Mouse (Mus musculus) left cerebral cortex, adult 2 months (tissue): ENCODE measurements at regions not wholly inside any gene's neighbourhood (a gene's known extent, or its start where the extent isn't known, plus 50 kb on each side); places are given as distances from the start of the nearest gene placed in this dataset.

Experiments
- DNase-seq, 2 experiments: peaks; one replicate each; pipeline ENCODE4 v3.0.0; 2021 to 2022; ENCODE audit warnings: low spot score in 2 of 2, mixed read lengths in 1 of 2; ENCODE audit errors: extremely low spot score in 1 of 2
- H3K27ac ChIP-seq: fragments of 200-600 bp; 2 replicates; pipeline ENCODE4 v1.8.1; 2022
- H3K4me3 ChIP-seq: fragments of 200-600 bp; 2 replicates; pipeline ENCODE4 v1.8.1; 2022
- CTCF ChIP-seq: fragments of 200-600 bp; IDR thresholded peaks from 2 replicates; pipeline ENCODE4 v1.8.1; 2022; ENCODE audit warnings: antibody characterized with exemption, mild to moderate bottlenecking, moderate library complexity
- intact Hi-C: fragments of 180-260 bp; cut with DNase I; formaldehyde crosslinking; loops from one replicate; pipeline ENCODE4 v1.15.1; 2025

- no peak for DNase-seq
These were observed 92.6 kb upstream of the Ctsc start for GRCm38 (mm10) chr7:88185120-88185796.

GRCm38 (mm10) chr7:88187555-88187954 lies 90.3 kb upstream of the Ctsc start:
- Histone ChIP-seq H3K4me3 (no peak overlapping the region), H3K27ac (no peak overlapping the region)
- no peak for TF ChIP-seq CTCF
- intact Hi-C loops, result no loop called here
- DNase-seq, result no peak

More at GRCm38 (mm10) chr7:88185120-88185796, 92.6 kb upstream of the Ctsc start:
- intact Hi-C loops, result no loop called here
- no peak overlapping the region for H3K27ac ChIP-seq
- TF ChIP-seq CTCF, result no peak
- no peak overlapping the region for H3K4me3 ChIP-seq

GRCm38 (mm10) chr7:88192771-88193170 lies 85.1 kb upstream of the Ctsc start:
- no peak for TF ChIP-seq CTCF
- DNase-seq, result no peak
- no peak overlapping the region for H3K27ac ChIP-seq
- H3K4me3 ChIP-seq, result no peak overlapping the region
- intact Hi-C loops, result loop anchor here (10.0 kb wide), 1 partner anchor 238 kb away; no protein-coding TSS in a partner anchor

- TF ChIP-seq CTCF, result no peak
- no peak for DNase-seq
- Histone ChIP-seq H3K4me3 (no peak overlapping the region), H3K27ac (peak overlapping the region; percentile 71; the same call in 1 of the 2 replicates)
- intact Hi-C loops, result loop anchor here (10.0 kb wide), 1 partner anchor 244 kb away; no protein-coding TSS in a partner anchor
These were observed 78.8 kb upstream of the Ctsc start for GRCm38 (mm10) chr7:88199043-88199442.

GRCm38 (mm10) chr7:88199929-88200538 lies 77.9 kb upstream of the Ctsc start:
- intact Hi-C loops, result loop anchor here (5.0 to 10.0 kb wide), 2 partner anchors 245 to 613 kb away; no protein-coding TSS in a partner anchor
- DNase-seq, result no peak
- no peak overlapping the region for H3K4me3 ChIP-seq
- H3K27ac ChIP-seq, result peak overlapping the region; percentile 71; the same call in 1 of the 2 replicates
- TF ChIP-seq CTCF, result no peak

- no peak for TF ChIP-seq CTCF
- DNase-seq, result no peak
- Histone ChIP-seq H3K27ac (no peak overlapping the region), H3K4me3 (no peak overlapping the region)
- intact Hi-C loops, result loop anchor here (5.0 kb wide), 1 partner anchor 615 kb away; no protein-coding TSS in a partner anchor
These were observed 76.1 kb upstream of the Ctsc start for GRCm38 (mm10) chr7:88201658-88202364.

- H3K27ac ChIP-seq, result no peak overlapping the region
- no peak for DNase-seq
- H3K4me3 ChIP-seq, result no peak overlapping the region
- intact Hi-C loops, result no loop called here
- no peak for TF ChIP-seq CTCF
These were observed 71.6 kb upstream of the Ctsc start for GRCm38 (mm10) chr7:88206223-88206827.

GRCm38 (mm10) chr7:88206914-88207710 lies 70.8 kb upstream of the Ctsc start:
- intact Hi-C loops, result no loop called here
- TF ChIP-seq CTCF, result no peak
- no peak overlapping the region; the same call in 1 of the 2 replicates for H3K27ac ChIP-seq
- peak; percentile 21 to 25 for DNase-seq
- H3K4me3 ChIP-seq, result no peak overlapping the region

GRCm38 (mm10) chr7:88214713-88215198 lies 63.1 kb upstream of the Ctsc start:
- DNase-seq, result no peak
- intact Hi-C loops, result loop anchor here (5.0 kb wide), 1 partner anchor 133 kb away; no protein-coding TSS in a partner anchor
- no peak overlapping the region for H3K27ac ChIP-seq
- no peak for TF ChIP-seq CTCF
- no peak overlapping the region for H3K4me3 ChIP-seq

GRCm38 (mm10) chr7:88215425-88215824 lies 62.5 kb upstream of the Ctsc start:
- DNase-seq, result no peak
- Histone ChIP-seq H3K4me3 (no peak overlapping the region), H3K27ac (no peak overlapping the region)
- TF ChIP-seq CTCF, result peak; percentile 31
- intact Hi-C loops, result no loop called here

GRCm38 (mm10) chr7:88222141-88222540 lies 55.7 kb upstream of the Ctsc start:
- no peak for DNase-seq
- Histone ChIP-seq H3K27ac (no peak overlapping the region), H3K4me3 (no peak overlapping the region)
- intact Hi-C loops, result no loop called here
- TF ChIP-seq CTCF, result no peak
